Mouse (Mus musculus) hindbrain, embryonic 16.5 days (tissue): Measurements from ENCODE around the gene Cish. TPM values are rescaled to one million over a fixed set of nuclear protein-coding genes. Genes with fewer than 3 reads are reported as not detected.

Experiments used
- ATAC-seq: fragments of 200-750 bp; cut with Nextera tagmentation; 2 replicates; pipeline ENCODE4 v1.8.0; 2017; ENCODE audit warnings: moderate TSS enrichment, moderate library complexity
- H3K27ac ChIP-seq: fragments of 300-500 bp; sonication (generic); 2 replicates; pipeline ENCODE4 v1.5.1; 2014; ENCODE audit warnings: low read depth, mild to moderate bottlenecking, control low read depth, low read length, moderate library complexity
- H3K27me3 ChIP-seq: fragments of 300-500 bp; sonication (generic); replicated peaks from 2 replicates; pipeline ENCODE4 v1.6.1; 2014; ENCODE audit warnings: low read length; ENCODE audit not compliant: control insufficient read depth, insufficient read depth
- H3K36me3 ChIP-seq: fragments of 300-500 bp; sonication (generic); 2 replicates; pipeline ENCODE4 v1.6.1; 2014; ENCODE audit warnings: mild to moderate bottlenecking, low read length, moderate library complexity, mixed read lengths; ENCODE audit not compliant: control insufficient read depth, insufficient read depth
- H3K4me1 ChIP-seq: fragments of 300-500 bp; sonication (generic); 2 replicates; pipeline ENCODE4 v1.6.1; 2014; ENCODE audit warnings: low read depth, low read length; ENCODE audit not compliant: control insufficient read depth, insufficient read depth
- H3K4me2 ChIP-seq: fragments of 300-500 bp; sonication (generic); 2 replicates; pipeline ENCODE4 v1.6.1; 2014; ENCODE audit warnings: mild to moderate bottlenecking, low read length, control low read depth, moderate library complexity
- H3K4me3 ChIP-seq: fragments of 300-500 bp; sonication (generic); 2 replicates; pipeline ENCODE4 v1.5.1; 2014; ENCODE audit warnings: mild to moderate bottlenecking, low read length, control low read depth, moderate library complexity
- H3K9ac ChIP-seq: fragments of 300-500 bp; sonication (generic); 2 replicates; pipeline ENCODE4 v1.6.1; 2014; ENCODE audit warnings: low read depth, mild to moderate bottlenecking, control low read depth, low read length, moderate library complexity
- H3K9me3 ChIP-seq: fragments of 300-500 bp; sonication (generic); 2 replicates; pipeline ENCODE4 v1.6.1; 2014; ENCODE audit warnings: mild to moderate bottlenecking, low read length, moderate library complexity; ENCODE audit not compliant: control insufficient read depth
- WGBS: fragments of 180-500 bp; shearing (Covaris S2); extraction: QIAGEN DNeasy Blood & Tissue Kit; methylation state at CpG from one replicate; pipeline ENCODE4 v1.1.7; 2014; 5-methylcytosine and 5-hydroxymethylcytosine counted together
- polyA plus RNA-seq: library from polyadenylated mRNA; unstranded; fragments of >200 nt; fragmentation: Nextera tagmentation; extraction: Ambion mirVana; gene quantifications from 2 replicates; pipeline ENCODE4 v1.2.1, GENCODE M21; 2015

Cish gene
- polyA plus RNA-seq, 1 experiment from 2014 or later = 13.7 TPM

- Histone ChIP-seq H3K4me2 (peak within 1 kb of the TSS; percentile 60), H3K27me3 (0 out of 2 replicates have a peak, but pooled peaks cover 3% of the 10 kb centered on the region)
Measured at GRCm38 (mm10) chr9:107289211-107290076, 6.4 kb upstream of the Cish start, which contains the start of gene Mapkapk3. Mapkapk3 (minus strand) TSS chr9:107289877.

GRCm38 (mm10) chr9:107290897-107291296 lies 4.9 kb upstream of the Cish start:
- Histone ChIP-seq H3K36me3 (no peaks in the 10 kb centered on the region), H3K4me3 (no peak overlapping the region), H3K27me3 (0 out of 2 replicates have a peak, but pooled peaks cover 3% of the 10 kb centered on the region), H3K9me3 (no peaks in the 10 kb centered on the region), H3K27ac (no peak overlapping the region), H3K9ac (no peak overlapping the region), H3K4me1 (peaks cover 10% of the 10 kb centered on the region; the same call in 1 of the 2 replicates), H3K4me2 (no peak overlapping the region)
- ATAC-seq = peak; percentile 39; the same call in 1 of the 2 replicates
- WGBS = 33% methylated on average over 10 of the region's 10 CpGs

More at GRCm38 (mm10) chr9:107289211-107290076, 6.4 kb upstream of the Cish start, which contains the start of gene Mapkapk3:
- H3K36me3 ChIP-seq = no peaks in the 10 kb centered on the region
- peak; percentile 77 for ATAC-seq
- H3K4me1 ChIP-seq = peaks cover 10% of the 10 kb centered on the region; the same call in 1 of the 2 replicates
- 4% methylated on average over 46 of the region's 49 CpGs for WGBS
- H3K9me3 ChIP-seq = no peaks in the 10 kb centered on the region
- H3K9ac ChIP-seq = peak within 1 kb of the TSS; percentile 55
- peak within 1 kb of the TSS; percentile 42 for H3K4me3 ChIP-seq
- H3K27ac ChIP-seq = no peak within 1 kb of the TSS

- 0 out of 2 replicates have a peak, but pooled peaks cover under 1% of the 10 kb centered on the region for H3K27me3 ChIP-seq
Measured at GRCm38 (mm10) chr9:107294249-107294648, 1.6 kb upstream of the Cish start.

GRCm38 (mm10) chr9:107295616-107296015 lies 210 bp upstream of the Cish start:
- no peak overlapping the region for H3K4me3 ChIP-seq
- H3K9ac ChIP-seq = no peak overlapping the region
- H3K27ac ChIP-seq = no peak overlapping the region
- H3K9me3 ChIP-seq = no peaks in the 10 kb centered on the region
- no peak overlapping the region for H3K4me2 ChIP-seq
- ATAC-seq = no peak
- WGBS = 84% methylated on average over 4 of the region's 4 CpGs
- H3K27me3 ChIP-seq = no peaks in the 10 kb centered on the region
- peaks cover 3% of the 10 kb centered on the region; the same call in 1 of the 2 replicates for H3K36me3 ChIP-seq
- H3K4me1 ChIP-seq = peaks cover 8% of the 10 kb centered on the region

More at GRCm38 (mm10) chr9:107294249-107294648, 1.6 kb upstream of the Cish start:
- H3K4me2 ChIP-seq = no peak overlapping the region
- no peaks in the 10 kb centered on the region for H3K9me3 ChIP-seq
- H3K4me1 ChIP-seq = peaks cover 16% of the 10 kb centered on the region
- H3K27ac ChIP-seq = no peak overlapping the region
- no peaks in the 10 kb centered on the region for H3K36me3 ChIP-seq
- H3K4me3 ChIP-seq = no peak overlapping the region
- H3K9ac ChIP-seq = no peak overlapping the region
- no peak for ATAC-seq
- 6% methylated on average over 6 of the region's 6 CpGs for WGBS

GRCm38 (mm10) chr9:107296041-107296440 lies 215 bp downstream of the Cish start:
- peak; percentile 44 for ATAC-seq
- Histone ChIP-seq H3K9ac (no peak overlapping the region), H3K36me3 (peaks cover 7% of the 10 kb centered on the region; the same call in 1 of the 2 replicates), H3K4me3 (peak overlapping the region; percentile 61), H3K9me3 (no peaks in the 10 kb centered on the region), H3K27ac (no peak overlapping the region), H3K27me3 (no peaks in the 10 kb centered on the region), H3K4me2 (peak overlapping the region; percentile 85), H3K4me1 (peaks cover 8% of the 10 kb centered on the region)
- 8% methylated on average over 14 of the region's 14 CpGs for WGBS

- H3K4me1 ChIP-seq = peaks cover 8% of the 10 kb centered on the region
- H3K4me2 ChIP-seq = peak overlapping the region; percentile 85
- under 1% methylated on average over 31 of the region's 31 CpGs for WGBS
- peaks cover 8% of the 10 kb centered on the region; the same call in 1 of the 2 replicates for H3K36me3 ChIP-seq
- no peaks in the 10 kb centered on the region for H3K9me3 ChIP-seq
- peak; percentile 99 for ATAC-seq
- peak overlapping the region; percentile 76 for H3K9ac ChIP-seq
- no peaks in the 10 kb centered on the region for H3K27me3 ChIP-seq
- H3K27ac ChIP-seq = peak overlapping the region; percentile 18; the same call in 1 of the 2 replicates
- H3K4me3 ChIP-seq = peak overlapping the region; percentile 61
Measured at GRCm38 (mm10) chr9:107296501-107296965, 707 bp downstream of the Cish start.

GRCm38 (mm10) chr9:107297059-107297458 lies 1.2 kb downstream of the Cish start:
- Histone ChIP-seq H3K27me3 (no peaks in the 10 kb centered on the region), H3K4me1 (peaks cover 8% of the 10 kb centered on the region), H3K27ac (no peak overlapping the region), H3K9ac (peak overlapping the region; percentile 76), H3K4me3 (peak overlapping the region; percentile 61), H3K9me3 (no peaks in the 10 kb centered on the region), H3K36me3 (peaks cover 8% of the 10 kb centered on the region; the same call in 1 of the 2 replicates), H3K4me2 (peak overlapping the region; percentile 85)
- ATAC-seq = no peak
- WGBS = 11% methylated on average over 16 of the region's 16 CpGs

GRCm38 (mm10) chr9:107297658-107298057 lies 1.8 kb downstream of the Cish start:
- Histone ChIP-seq H3K4me1 (peaks cover 8% of the 10 kb centered on the region), H3K4me3 (peak overlapping the region; percentile 61), H3K36me3 (peaks cover 8% of the 10 kb centered on the region; the same call in 1 of the 2 replicates), H3K4me2 (peak overlapping the region; percentile 85), H3K27me3 (no peaks in the 10 kb centered on the region), H3K9me3 (no peaks in the 10 kb centered on the region), H3K9ac (no peak overlapping the region), H3K27ac (no peak overlapping the region)
- 89% methylated on average over 4 of the region's 4 CpGs for WGBS
- no peak for ATAC-seq
